19 mouse cellular contexts compared by ENCODE assay signal in genomic region chr7:46895511-46895910, GRCm38 (mm10). TPM values are rescaled to one million over a fixed set of nuclear protein-coding genes. Genes with fewer than 3 reads are reported as not detected.
"Had no signal": no experiment of that assay in that cellular context is flagged by ENCODE, and none has a peak within 500 bp of the region (broad histone marks: within the 10 kb centered on the region; RNA-seq: fewer than 3 reads in every experiment).

No protein-coding gene starts in this region.

- H3K27ac ChIP-seq: layer of hippocampus, adult 2 months; limb, embryonic 13.5 days; liver, embryonic 14.5 days; macrophage; midbrain, embryonic 13.5 days; stomach, postnatal 0 days had no signal

- ATAC-seq: intestine, postnatal 0 days; midbrain, embryonic 13.5 days had no signal

- H3K9ac ChIP-seq: limb, embryonic 13.5 days; liver, embryonic 14.5 days; midbrain, embryonic 13.5 days had no signal

- H3K4me2 ChIP-seq: limb, embryonic 13.5 days; midbrain, embryonic 13.5 days had no signal

- H3K4me3 ChIP-seq: layer of hippocampus, adult 2 months; limb, embryonic 13.5 days; midbrain, embryonic 13.5 days had no signal

- H3K27me3 ChIP-seq: limb, embryonic 13.5 days; midbrain, embryonic 13.5 days had no signal

- H3K9me3 ChIP-seq: limb, embryonic 13.5 days; midbrain, embryonic 13.5 days had no signal

- DNase-seq: kidney, adult 9 months; kidney, postnatal 10 days; kidney, postnatal 4 days; left cerebral cortex, postnatal 4 days; lung, adult 2 months; lung, postnatal 10 days; right cerebral cortex, postnatal 14 days; thymus, postnatal 4 days had no signal

- H3K4me1 ChIP-seq: limb, embryonic 13.5 days; midbrain, embryonic 13.5 days had no signal

RNA-seq across cellular contexts. Expression of gene Ldhc, which starts 34.5 kb away (rescaled TPM):
- total RNA-seq: layer of hippocampus, adult 2 months; layer of hippocampus, postnatal 10 days; left cerebral cortex, postnatal 10 days; left cerebral cortex, postnatal 4 days; liver, adult 2 months; midbrain, postnatal 0 days had no signal
- polyA plus RNA-seq: intestine, postnatal 0 days; limb, embryonic 13.5 days; liver, adult 2 months; lung, adult 2 months; macrophage; stomach, postnatal 0 days had no signal
